Mouse (Mus musculus) lung, postnatal 0 days (tissue): Measurements from ENCODE around the gene Foxa2. TPM values are rescaled to one million over a fixed set of nuclear protein-coding genes. Genes with fewer than 3 reads are reported as not detected.
A peak's percentile ranks its signal among the peaks of the same experiment; 100 is the strongest.

Experiments used
- ATAC-seq: fragments of 200-750 bp; cut with Nextera tagmentation; 2 replicates; pipeline ENCODE4 v1.8.0; 2017; ENCODE audit warnings: moderate library complexity
- DNase-seq: peaks from one replicate; pipeline ENCODE4 v3.0.0-alpha.2; 2016; ENCODE audit warnings: low spot score
- H3K27ac ChIP-seq: fragments of 300-500 bp; sonication (generic); 2 replicates; pipeline ENCODE4 v1.5.1; 2014; ENCODE audit warnings: antibody characterized with exemption, mild to moderate bottlenecking, low read length, mixed read lengths
- H3K27me3 ChIP-seq: fragments of 300-500 bp; sonication (generic); replicated peaks from 2 replicates; pipeline ENCODE4 v1.6.1; 2014; ENCODE audit warnings: low read length, mixed read lengths; ENCODE audit not compliant: insufficient read depth
- H3K36me3 ChIP-seq: fragments of 300-500 bp; sonication (generic); 2 replicates; pipeline ENCODE4 v1.6.1; 2014; ENCODE audit warnings: low read length, mixed read lengths; ENCODE audit not compliant: insufficient read depth
- H3K4me1 ChIP-seq: fragments of 300-500 bp; sonication (generic); 2 replicates; pipeline ENCODE4 v1.6.1; 2014; ENCODE audit warnings: antibody characterized with exemption, low read depth, low read length, mixed read lengths; ENCODE audit not compliant: insufficient read depth
- H3K4me2 ChIP-seq: fragments of 300-500 bp; sonication (generic); replicated peaks from 2 replicates; pipeline ENCODE4 v1.6.1; 2014; ENCODE audit warnings: low read depth, mild to moderate bottlenecking, low read length, moderate library complexity, mixed read lengths
- H3K4me3 ChIP-seq: fragments of 300-500 bp; sonication (generic); 2 replicates; pipeline ENCODE4 v1.5.1; 2014; ENCODE audit warnings: low read depth, low read length
- H3K9ac ChIP-seq: fragments of 300-500 bp; sonication (generic); replicated peaks from 2 replicates; pipeline ENCODE4 v1.6.1; 2014; ENCODE audit warnings: low read depth, mild to moderate bottlenecking
- H3K9me3 ChIP-seq: fragments of 300-500 bp; sonication (generic); 2 replicates; pipeline ENCODE4 v1.6.1; 2016; ENCODE audit warnings: low read length, mixed read lengths
- CTCF ChIP-seq: IDR thresholded peaks from 2 replicates; pipeline ENCODE4 v1.5.1; 2016; ENCODE audit warnings: antibody characterized with exemption, mild to moderate bottlenecking
- EP300 ChIP-seq: IDR thresholded peaks from 2 replicates; pipeline ENCODE4 v1.6.1; 2016; ENCODE audit warnings: antibody characterized with exemption, mild to moderate bottlenecking, control low read depth
- WGBS: fragments of 180-500 bp; shearing (Covaris S2); extraction: QIAGEN DNeasy Blood & Tissue Kit; methylation state at CpG from one replicate; pipeline ENCODE4 v1.1.7; 2014; 5-methylcytosine and 5-hydroxymethylcytosine counted together
- polyA plus RNA-seq: library from polyadenylated mRNA; unstranded; fragments of >200 nt; fragmentation: Nextera tagmentation; extraction: Ambion mirVana; gene quantifications from 2 replicates; pipeline ENCODE4 v1.2.1, GENCODE M21; 2015

The Foxa2 gene
- polyA plus RNA-seq, 1 experiment from 2014 or later, result 37.7 TPM

- Histone ChIP-seq H3K27me3 (no peaks in the 10 kb centered on the region), H3K4me1 (no peaks in the 10 kb centered on the region), H3K9me3 (no peaks in the 10 kb centered on the region), H3K9ac (no peak overlapping the region), H3K36me3 (no peaks in the 10 kb centered on the region), H3K27ac (no peak overlapping the region), H3K4me2 (no peak overlapping the region), H3K4me3 (no peak overlapping the region)
- no peak for TF ChIP-seq EP300
- TF ChIP-seq CTCF, result peak; percentile 9; the same call in 1 of the 2 replicates
- no peak for DNase-seq
- WGBS, result 90% methylated on average over 4 of the region's 4 CpGs
- no peak for ATAC-seq
Observed at GRCm38 (mm10) chr2:148009049-148009448, 37.7 kb downstream of the Foxa2 start.

- no peak overlapping the region for H3K9ac ChIP-seq
- no peak overlapping the region for H3K4me2 ChIP-seq
- H3K4me3 ChIP-seq, result no peak overlapping the region
- H3K27me3 ChIP-seq, result no peaks in the 10 kb centered on the region
- TF ChIP-seq CTCF (no peak), EP300 (peak; percentile 80)
- no peaks in the 10 kb centered on the region for H3K9me3 ChIP-seq
- DNase-seq (peak; percentile 85), ATAC-seq (peak; percentile 86)
- H3K4me1 ChIP-seq, result no peaks in the 10 kb centered on the region
- 25% methylated on average over 7 of the region's 7 CpGs for WGBS
- H3K27ac ChIP-seq, result peak overlapping the region; percentile 68
- H3K36me3 ChIP-seq, result no peaks in the 10 kb centered on the region
Observed at GRCm38 (mm10) chr2:148004554-148005521, 41.9 kb downstream of the Foxa2 start.

DNA sequence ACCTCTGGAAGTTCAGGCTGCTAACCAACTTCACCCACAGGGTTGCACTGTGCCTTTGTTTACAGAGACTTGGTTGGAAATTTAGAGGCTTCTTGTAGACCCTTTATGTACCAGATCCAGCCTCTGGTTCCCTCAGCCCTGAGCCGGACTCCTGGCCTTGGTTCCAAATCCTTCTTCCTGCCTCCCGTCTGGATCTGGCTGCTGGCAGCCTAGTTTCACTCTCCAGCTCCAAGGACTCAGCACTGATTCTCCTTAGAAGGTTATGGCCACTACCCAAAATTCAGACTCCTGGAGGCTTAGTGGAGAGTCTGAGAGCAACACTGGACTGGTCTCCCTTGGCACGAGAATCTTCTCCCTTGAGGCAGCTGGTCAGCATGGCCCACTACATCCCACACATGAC is 43.3 kb downstream of the Foxa2 start:
- DNase-seq (no peak), ATAC-seq (no peak)
- H3K4me3 ChIP-seq, result no peak overlapping the region
- TF ChIP-seq CTCF (no peak), EP300 (no peak)
- H3K9ac ChIP-seq, result no peak overlapping the region
- H3K9me3 ChIP-seq, result no peaks in the 10 kb centered on the region
- H3K36me3 ChIP-seq, result no peaks in the 10 kb centered on the region
- no peaks in the 10 kb centered on the region for H3K27me3 ChIP-seq
- no peaks in the 10 kb centered on the region for H3K4me1 ChIP-seq
- no peak overlapping the region for H3K4me2 ChIP-seq
- 57% methylated on average over 3 of the region's 3 CpGs for WGBS
- H3K27ac ChIP-seq, result peak overlapping the region; percentile 11; the same call in 1 of the 2 replicates

DNA sequence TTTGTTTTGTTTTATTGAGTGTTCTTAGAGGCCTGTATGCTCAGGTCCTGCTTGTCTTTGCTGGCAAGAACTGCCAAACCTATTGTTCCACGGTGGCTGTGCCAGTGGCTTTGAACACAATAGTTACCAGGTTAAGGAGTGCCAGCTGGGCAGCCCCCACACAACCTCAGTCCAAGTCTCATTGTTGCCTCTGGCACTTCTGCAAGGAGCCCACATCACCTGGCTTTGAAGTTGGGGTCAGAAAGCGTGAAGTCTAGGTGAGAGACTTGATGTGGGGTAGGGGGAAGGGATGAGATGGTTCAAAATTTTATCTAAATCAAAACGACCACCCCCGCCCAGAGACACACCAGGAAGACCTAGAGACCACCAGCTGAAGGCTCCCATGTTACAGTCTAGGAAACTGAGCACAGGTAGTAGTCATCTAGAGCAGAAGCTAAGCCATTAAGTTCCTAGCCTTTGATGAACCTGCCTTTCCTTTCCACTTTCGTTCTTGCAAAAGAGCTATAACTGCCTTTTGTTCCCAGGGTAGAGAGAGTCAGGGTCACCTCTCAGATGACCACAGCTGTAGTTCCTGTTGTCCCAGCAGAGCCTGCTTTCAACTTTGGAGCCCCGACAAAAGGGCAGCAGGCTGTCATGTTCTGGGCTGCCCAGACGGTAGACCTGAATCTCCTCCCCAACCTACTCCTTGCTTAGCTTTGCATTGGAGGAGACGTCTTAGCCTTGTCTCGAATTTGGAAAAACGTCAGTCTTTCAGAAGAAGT is 48.4 kb downstream of the Foxa2 start:
- Histone ChIP-seq H3K9me3 (no peaks in the 10 kb centered on the region), H3K4me3 (no peak overlapping the region), H3K27me3 (no peaks in the 10 kb centered on the region), H3K36me3 (no peaks in the 10 kb centered on the region), H3K27ac (no peak overlapping the region), H3K4me1 (no peaks in the 10 kb centered on the region; the same call in 1 of the 2 replicates), H3K9ac (no peak overlapping the region), H3K4me2 (no peak overlapping the region)
- 73% methylated on average over 10 of the region's 10 CpGs for whole genome bisulfite sequencing
- TF ChIP-seq CTCF (no peak), EP300 (no peak)
- DNase-seq (no peak), ATAC-seq (no peak)

DNA sequence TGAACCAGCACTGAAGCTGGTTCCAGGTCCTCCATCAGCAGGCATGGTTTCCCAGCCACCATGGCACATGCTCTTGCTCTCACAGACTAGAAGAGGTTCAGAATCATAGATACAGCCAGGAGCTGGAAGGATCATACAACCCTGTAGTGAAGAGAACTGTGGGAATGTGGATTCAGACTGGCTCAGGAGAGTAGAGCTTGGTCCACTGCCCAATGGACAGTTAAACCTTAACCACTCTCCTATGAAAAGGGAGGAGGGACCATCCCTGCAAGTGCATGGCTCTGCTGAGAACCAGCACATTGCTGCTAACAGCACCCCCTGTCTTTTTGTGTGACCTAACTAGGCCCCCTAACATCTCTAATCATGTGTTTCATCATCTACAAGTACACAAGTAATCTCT is 50.0 kb downstream of the Foxa2 start:
- DNase-seq (no peak), ATAC-seq (no peak)
- H3K27ac ChIP-seq, result no peak overlapping the region
- H3K4me2 ChIP-seq, result no peak overlapping the region
- no peak overlapping the region for H3K9ac ChIP-seq
- TF ChIP-seq CTCF, result no peak
- no peak for TF ChIP-seq EP300
- H3K27me3 ChIP-seq, result no peaks in the 10 kb centered on the region
- H3K9me3 ChIP-seq, result no peaks in the 10 kb centered on the region
- no peaks in the 10 kb centered on the region; the same call in 1 of the 2 replicates for H3K4me1 ChIP-seq
- no peak overlapping the region for H3K4me3 ChIP-seq
- no peaks in the 10 kb centered on the region for H3K36me3 ChIP-seq

GRCm38 (mm10) chr2:147993821-147994220 is 52.9 kb downstream of the Foxa2 start:
- H3K27me3 ChIP-seq, result no peaks in the 10 kb centered on the region
- H3K4me2 ChIP-seq, result no peak overlapping the region
- H3K9ac ChIP-seq, result no peak overlapping the region
- 28% methylated on average over 4 of the region's 4 CpGs for WGBS
- no peak overlapping the region for H3K4me3 ChIP-seq
- H3K36me3 ChIP-seq, result no peaks in the 10 kb centered on the region
- no peaks in the 10 kb centered on the region for H3K9me3 ChIP-seq
- H3K4me1 ChIP-seq, result no peaks in the 10 kb centered on the region; the same call in 1 of the 2 replicates
- DNase-seq (no peak), ATAC-seq (no peak)
- TF ChIP-seq CTCF, result no peak
- TF ChIP-seq EP300, result no peak
- H3K27ac ChIP-seq, result no peak overlapping the region
